Mouse (Mus musculus) spleen, adult 12 weeks (tissue): Measurements from ENCODE around the gene Zfp286.

Experiments used
- DNase-seq: peaks from one replicate; pipeline ENCODE4 v3.0.0; 2022; ENCODE audit warnings: low spot score

Gene Zfp286

DNA sequence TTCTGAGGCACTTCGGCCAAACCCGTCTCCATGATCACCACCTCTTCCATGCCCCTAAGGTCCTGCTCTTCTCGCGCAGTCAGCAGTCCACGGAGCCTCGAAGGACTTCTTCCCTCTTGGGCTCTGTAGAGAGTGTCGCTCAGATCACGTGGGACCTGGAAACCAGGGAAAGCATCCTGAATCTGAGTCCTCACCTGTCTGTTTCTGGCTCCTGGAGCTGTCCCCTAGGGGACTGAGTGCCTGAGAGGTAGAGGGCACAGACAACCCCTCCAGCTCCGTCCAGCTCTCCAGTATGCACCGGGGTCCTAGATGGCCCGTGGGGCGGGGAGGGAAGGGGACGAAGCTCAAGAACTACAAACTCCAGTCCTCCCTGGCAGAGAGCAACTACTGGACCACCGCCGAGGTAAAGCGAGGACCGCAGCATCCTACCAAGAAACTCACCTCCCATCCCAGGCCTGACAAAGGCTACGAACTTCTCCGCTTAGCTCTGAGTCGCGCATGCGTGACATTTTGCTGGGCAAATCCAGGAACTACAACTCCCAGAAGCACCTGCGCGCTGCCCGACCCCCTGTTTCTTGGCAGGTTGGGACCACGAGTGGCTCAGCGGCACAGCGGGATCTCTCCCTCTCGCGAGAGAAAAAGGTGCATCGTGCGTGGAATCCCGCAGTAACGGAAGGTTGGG, at the start of gene Zfp286:
Gene Zfp286, minus strand, starts transcription at position 528 of the 682 bp plus-strand sequence.
- peak; percentile 33 for DNase-seq

DNA sequence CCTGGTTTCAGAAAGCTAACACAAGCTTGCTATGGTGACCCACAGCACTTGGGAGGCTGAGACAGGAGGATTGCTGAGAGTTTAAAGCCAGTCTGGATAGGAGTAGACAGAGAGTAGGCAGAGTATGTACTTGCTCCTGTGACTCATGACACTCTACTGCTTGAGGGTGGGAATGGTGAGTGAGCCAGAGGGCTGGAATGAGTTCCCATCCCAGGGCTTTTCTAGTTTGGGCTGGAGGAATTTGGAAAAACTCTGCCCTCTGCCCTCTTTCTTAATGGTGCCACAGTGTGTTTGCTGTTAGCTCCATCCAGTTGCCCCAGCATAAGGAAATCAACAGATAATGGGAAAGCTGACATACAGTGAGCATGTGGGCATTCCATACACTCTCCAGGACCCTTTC, 42.6 kb upstream of the Zfp286 start:
- DNase-seq = no peak

DNA sequence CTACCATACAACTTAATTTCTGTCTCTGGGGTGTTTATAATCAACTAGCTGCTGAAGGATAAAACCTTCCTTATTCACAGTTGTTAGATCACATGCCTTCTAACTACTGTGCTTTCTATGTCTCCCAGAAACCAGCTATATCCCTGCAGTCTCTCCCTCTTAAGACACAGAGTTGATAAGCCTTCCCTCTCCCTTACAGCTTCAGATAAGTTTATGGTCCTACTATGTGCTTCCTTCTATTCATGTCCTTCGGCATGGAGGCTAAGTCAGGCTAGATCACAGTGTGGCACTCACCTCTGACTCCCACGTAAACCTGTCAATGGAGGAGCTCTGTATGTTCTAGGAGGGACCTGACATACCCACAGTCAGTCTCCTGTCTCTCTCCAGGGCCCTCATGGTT, 41.1 kb upstream of the Zfp286 start:
- no peak for DNase-seq

DNA sequence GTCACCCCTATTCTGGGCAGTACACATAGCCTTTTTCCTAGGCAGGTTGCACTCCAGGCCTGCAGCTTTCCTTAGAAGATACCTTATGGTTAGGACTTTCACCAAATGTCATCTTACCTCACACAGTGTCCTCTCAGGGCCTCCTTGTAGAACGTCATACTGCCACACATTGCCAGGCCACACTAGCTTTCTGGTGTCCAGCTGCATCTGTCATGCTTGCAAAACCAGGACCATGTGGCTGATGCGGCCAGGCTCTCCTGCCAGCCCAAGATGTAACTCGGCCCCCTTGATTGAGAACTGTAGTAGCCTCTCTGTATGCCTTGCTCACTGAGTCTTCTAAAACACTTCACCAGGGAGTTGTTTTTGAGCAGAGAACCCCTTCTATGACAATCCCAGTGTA, 38.6 kb upstream of the Zfp286 start:
- DNase-seq = no peak

DNA sequence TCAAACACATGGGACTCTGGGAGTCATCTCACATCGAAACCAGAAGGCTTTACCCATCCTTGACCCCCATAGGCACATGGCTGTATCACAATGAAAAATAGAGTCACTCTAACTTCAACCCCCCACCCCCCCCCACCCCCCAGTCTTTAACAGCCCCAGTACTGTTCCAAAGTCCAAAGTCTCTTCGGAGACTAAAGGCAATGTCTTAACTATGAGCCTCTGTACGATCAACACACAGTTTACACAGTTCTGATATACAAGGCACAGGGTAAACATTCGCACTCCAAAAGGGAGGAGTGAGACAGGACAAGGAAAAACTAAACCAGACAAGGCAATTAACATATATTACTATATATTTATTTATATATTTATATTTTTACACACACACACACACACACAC, 37.9 kb upstream of the Zfp286 start:
- no peak for DNase-seq

DNA sequence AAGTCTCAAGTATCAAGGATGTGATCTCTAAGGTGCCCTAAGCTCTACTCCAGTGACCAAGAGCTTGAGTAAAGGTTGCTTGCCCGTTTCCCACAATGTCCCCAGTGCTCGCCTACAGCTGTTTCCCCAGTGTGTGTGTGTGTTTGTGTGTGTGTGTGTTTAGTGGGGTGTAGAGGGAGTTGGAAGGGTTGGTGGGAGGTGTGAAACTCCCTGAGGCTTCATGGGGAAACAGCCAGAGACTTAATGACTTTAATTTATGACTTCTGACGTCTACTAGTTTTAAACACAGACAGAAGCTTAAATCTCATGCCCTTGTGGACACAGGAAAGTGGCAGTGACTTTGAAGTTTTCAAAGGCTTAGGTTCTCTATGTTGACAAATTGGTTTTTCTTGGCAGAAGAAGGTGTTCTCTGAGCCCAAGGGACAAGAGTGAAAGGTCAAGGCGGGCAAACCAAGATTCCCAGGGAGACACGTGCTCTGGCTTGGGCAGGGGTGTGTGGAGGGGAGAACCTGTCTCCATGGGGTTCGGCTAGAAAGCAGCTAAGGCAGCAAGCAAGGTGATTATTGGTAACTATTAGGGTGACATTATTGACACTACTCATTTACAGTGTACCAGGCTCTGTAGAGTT, 37.0 kb upstream of the Zfp286 start:
- no peak for DNase-seq

DNA sequence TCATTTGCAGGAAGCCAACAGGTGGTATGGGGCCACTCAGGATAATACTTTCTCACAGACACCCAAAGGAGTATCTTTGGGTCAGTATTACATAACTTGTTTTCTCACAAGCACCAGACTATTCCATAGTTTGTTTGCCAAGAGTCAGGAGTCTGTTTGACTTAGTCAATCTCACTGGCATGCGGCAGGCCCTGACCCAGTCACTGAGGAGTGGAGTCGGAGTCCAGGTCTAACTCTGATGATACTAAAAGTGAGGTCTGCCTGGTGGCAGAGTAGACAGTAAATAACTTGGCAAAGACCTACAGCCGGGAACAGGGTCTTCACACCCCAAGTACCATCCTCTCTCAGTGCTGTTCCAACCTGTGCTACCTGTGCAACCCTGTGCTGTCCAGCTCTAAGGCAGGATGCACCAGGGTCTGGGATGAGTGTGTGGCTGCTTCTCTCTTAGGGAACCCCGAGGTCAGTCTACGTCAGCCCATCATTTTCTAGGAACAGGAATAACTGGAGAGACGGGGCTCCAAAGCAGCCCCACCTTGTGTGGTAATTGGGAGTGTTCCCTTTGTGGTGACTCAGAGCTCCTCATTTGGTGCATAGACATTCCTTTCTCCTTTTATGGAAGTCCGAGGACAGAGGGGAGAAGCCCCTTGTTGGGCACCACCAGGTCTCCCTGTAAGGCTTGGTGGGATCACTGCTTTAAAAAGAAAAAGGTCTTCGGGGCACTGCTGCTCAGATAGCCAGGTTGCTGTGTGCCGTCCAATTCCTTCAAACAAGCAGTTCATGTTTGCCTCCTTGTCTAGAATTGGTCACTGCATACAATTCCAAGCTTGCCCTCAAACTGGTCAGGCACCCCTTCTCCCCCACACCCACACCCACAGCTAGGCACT, 36.2 kb upstream of the Zfp286 start:
- no peak for DNase-seq

DNA sequence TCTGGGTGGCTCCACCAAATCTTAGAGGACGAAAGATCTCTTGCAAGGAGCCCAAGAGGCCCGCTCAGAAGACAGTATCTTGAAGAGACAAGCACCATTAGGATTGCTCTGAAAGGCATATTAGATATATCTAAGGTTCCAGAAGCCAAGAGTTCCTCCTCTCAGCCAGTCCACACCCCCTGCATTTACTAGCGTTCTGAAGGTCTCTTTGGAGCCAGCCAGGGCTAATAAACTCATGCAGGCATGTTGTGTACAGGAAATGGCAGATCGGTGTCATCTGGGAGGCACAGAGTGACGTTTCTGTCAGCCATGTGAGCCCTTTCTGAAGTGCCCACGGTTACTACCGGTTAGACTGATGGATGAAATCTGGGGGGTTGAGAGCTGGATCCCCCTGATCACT, 34.9 kb upstream of the Zfp286 start:
- no peak for DNase-seq

DNA sequence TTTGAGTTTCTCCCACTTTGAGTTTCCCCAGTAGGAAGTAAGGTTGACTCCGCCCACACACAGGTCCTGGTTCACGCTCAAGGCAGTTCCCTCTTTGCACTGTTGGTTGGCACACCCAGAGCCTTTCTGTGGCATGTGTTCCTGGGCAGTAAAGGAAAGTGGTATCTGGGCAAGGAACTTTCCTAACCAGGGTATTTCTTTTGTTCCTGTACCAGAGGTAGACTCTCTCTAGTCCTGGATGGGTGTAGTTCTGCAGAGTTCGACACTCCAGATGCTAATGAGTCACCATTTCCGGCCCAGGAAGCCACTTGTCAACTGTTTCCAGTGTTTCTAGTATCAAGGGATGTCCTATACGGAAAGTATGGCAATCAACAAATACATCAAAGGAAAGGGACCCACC, 32.6 kb upstream of the Zfp286 start:
- DNase-seq = no peak

DNA sequence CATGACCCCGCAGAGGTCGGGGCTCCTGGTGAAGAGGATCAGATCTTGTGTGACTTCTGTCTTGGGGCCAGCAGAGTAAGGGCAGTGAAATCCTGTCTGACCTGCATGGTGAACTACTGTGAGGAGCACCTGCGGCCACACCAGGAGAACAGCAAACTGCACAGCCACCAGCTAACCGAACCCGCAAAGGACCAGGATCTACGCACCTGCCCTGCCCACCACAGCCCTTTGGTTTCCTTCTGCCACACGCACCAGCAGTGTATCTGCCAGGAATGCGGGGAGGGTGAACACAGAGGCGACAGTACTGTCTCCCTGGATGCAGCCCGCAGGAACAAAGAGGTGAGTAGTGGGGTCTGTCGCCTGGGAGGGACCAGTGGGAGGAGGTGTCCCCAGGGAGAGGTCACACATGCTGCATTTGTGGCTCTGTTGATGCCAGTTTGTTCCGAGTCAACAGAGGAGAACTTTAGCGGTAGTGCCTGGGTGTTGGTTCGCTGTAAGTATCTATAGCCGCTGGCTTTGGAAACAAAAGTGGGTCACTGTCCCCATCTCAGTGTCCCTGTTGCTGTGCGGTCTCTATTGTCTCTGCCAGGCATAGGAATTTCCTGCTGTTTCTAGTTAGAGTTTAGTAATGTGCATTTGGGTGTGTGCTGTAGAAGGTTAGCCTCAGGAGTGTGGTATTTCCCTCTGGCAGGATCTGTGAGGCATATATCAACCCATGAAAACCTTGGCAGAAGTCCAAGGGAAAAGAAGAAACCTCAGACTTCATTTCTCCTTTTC, 31.6 kb upstream of the Zfp286 start:
- DNase-seq = peak; percentile 16

DNA sequence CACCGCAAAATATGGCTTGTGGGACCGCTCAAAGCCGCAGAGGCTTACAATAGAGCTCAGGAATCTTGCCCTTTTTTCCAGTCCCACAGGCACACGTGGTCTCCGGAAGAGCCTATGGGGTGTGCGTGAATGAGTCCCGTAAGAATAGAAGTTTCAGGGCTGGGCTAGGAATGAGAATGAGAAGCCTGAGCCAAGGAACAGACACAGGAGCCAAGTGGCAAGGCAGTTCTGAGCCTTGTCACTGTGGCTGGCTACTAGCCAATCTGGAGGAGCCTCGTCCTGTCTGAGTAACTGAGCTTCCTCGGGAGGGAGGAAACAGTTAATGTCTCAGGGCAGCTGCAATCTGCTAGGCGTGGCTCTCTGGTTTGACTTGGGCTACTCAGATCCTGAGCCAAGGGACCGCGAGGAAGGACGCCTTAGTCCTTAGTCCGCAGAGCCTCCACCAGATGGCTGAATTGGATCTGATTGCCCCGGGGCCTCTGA, 30.8 kb upstream of the Zfp286 start, which contains the start of gene Trim16:
Gene Trim16, plus strand, starts transcription at position 173 of the 483 bp plus-strand sequence.
- DNase-seq = peak; percentile 9

DNA sequence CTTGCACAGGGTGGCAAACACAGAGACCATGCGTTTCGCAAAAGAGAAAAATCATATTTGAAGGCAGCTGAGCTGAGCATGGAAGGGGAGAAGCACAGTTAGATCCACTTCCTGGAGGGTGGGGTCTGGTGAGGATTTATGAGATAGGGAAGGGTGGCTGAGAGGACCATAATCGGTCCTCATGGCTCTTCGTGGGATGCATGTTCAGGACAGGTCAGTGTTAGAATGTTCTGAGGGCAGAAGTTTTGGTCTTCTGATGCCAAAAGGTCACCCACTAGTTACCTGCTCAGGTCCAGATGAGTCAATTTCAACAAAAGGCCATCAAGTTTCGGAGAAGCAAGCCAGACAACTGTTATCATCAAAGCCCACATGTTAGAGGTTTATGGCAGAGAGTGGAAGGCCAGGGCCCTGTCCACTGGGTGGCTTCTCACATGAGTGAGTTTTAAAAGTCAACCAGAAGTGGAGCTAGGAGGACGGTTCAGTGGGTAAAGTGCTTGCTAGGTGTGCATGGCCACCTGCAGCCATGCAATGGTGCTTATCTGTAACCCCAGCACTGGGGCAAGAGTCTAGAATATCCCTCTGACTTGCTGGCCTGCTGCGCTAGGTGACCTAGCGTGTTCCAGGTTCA, 29.9 kb upstream of the Zfp286 start:
- DNase-seq = no peak

DNA sequence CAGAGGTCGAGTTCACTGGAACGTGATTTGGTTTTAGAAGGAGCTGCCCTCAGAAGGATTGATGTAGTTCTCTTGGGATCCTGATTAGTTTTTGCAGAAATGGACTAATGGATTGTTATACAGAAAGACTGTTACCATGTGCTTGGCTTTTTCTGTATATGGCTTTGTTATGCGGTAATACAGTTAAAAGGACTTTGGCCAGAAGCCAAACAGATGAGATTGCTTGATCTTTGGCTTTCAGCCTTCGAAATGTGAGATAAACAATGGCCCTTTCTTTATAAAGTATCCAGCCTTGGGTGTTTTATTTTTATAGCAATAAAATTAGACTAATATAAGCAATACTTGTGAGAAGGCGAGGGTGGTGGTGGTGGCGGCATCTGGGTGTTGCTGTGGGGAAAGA, 27.3 kb upstream of the Zfp286 start:
- DNase-seq = no peak

DNA sequence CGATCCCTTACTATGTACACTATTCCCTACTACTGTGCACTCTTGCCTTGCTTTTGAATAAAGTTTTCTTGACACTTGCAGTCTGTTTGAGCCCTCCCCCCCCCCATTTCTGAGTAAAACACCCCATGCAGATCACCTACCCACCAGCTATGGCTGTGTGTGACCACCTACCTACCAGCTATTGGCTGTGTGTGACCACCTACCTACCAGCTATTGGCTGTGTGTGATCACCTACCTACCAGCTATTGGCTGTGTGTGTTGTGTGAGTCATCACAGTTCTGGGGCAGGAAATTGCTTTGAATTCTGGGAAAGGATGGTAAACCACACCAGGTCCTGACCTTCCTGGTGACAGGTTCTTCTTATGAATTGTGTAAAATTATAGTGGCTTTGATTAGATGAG, 26.2 kb upstream of the Zfp286 start:
- DNase-seq = no peak

DNA sequence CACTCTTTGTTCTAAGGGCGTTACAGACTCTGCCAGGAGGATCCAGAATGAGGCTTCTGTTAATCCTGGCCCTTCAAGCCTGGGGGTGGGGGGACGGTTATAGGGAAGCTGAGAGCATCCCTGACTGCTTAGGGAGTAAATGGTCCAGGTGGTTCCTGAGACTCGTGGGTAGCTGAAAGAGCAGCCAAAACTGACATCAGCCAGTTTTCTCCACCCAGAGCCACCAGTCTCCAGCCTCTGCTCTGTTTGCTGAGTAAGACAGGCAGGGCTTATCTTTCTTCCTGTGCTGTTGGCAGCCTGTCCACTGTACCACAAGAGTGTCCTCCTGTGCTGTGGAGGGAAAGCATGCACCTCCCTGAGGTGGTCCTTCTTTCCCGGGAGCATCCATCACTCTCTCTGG, 25.4 kb upstream of the Zfp286 start:
- DNase-seq = no peak

DNA sequence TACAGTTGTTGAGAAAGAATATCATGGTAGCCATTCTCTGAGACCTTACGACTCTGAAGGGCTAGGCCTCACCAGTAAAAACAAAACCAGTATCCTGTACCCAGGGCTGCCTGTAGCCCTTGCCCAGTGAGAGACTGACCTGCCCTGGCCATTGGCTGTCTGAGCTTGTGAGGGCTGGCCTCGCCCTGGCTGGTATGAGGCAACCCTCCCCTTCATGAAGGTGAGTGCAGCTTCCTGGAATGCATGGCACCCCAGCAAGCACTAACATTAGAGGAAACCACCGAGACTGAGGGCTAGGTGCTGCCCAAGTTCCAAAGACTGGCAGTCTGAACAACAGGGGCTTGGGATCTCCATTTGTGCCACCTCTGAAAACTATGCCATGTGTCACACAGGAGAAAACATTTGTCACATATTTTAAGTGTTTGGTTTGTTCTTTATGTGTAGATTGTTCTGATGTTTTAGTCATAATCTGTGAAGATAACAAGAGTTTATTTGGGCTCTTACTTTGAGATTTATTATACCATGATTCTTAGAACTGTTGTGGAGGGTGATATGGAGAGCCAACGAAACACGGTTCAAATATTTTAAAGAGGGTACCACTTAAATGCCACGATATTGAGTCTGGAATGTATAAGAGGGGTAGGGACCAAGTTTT, 24.8 kb upstream of the Zfp286 start:
- no peak for DNase-seq

DNA sequence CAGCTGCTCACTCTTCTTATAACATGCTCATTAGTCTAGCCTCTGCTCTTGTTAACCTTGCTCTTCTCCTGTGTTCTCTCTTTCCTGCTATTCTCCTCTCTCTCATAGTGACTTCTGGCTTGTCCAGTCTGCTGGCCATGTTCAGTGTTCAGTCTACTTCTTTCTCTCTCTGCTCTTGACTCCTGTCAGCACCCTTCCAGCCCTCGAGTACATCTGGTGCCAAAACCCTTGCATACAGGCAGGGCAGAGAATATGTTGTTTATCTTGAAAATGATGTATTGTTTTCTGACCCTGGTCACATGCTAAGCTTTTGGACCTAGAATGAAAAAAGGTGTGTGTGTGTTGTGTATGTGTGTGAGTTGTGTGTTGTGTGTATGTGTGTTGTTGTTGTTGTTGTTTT, 24.2 kb upstream of the Zfp286 start:
- DNase-seq = no peak

DNA sequence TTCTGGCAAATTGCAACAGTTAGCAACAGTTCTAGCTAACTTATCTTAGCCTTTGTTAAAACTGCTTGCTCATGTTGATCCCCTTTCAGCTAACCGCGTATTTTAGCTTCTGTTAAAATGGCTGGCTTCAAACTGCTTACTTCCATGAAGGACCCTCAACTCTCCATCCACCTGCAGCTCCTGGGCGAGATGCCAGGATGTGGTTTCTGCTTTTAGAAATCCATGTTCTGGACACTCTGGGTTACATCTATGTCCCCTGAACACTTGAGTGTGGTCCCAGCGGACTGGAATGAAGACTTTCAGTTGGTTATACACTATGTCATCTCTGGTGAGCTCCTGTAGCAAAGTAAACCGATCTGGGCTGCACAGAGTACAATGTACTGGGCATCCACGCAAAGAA, 23.0 kb upstream of the Zfp286 start:
- no peak for DNase-seq

DNA sequence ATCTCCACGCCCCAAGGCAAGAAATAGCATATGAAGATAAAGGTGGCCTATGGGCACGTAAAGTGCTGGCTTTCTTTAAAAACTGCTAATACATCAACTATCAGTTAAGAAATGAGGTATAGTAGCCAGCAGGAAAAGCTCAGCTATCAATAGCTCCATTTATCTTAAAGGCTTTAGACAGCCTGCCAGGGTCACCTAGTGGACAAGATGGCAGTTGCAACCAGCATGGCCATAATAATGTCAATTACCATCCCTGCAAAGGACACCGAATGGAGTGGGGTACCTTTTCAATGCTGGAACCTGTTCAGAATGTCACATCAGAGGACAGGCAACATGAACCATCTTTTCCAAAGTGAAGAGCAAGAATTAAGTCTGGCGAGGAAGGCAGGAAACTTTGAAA, 19.9 kb upstream of the Zfp286 start:
- DNase-seq = no peak

DNA sequence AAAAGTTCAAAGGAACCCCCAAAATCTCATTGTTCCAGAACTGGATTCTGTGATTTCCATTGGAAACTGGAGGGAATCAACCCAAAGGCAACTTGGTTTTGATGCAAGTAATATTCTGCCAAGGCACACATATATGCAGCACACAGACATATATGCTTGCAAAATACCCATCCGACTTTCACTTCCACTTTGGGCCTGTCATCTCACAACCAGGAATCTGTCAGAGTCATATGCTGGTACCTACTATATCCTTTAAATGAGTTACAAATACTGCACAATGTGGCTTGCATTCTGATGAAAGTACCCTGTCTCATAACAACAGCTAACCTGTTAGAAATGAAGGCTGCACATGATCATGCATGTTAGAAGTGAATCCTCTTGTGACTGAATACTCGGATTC, 18.7 kb upstream of the Zfp286 start:
- no peak for DNase-seq

DNA sequence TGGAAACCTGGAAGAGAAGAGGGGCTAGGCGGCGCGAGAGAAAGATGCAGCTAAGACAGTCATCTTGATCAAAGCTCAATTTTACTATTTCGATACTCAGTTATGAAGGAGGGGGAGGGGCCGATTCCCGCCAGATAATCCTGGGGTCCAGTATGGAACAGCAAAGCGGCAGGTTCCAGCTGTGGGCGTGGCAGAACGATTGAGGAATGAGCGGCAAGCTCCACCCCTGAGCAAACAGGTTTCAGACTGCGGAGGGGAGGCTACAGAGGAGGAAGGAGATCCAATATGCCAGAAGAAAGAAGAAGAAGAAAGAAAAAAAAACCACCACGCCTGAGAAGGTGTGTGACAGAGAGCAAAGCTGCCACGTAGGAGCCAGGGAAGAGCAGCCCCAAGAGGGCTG, 14.9 kb upstream of the Zfp286 start:
- DNase-seq = no peak
